Mouse (Mus musculus) hindbrain, embryonic 15.5 days (tissue): Measurements from ENCODE around the gene Hoxb7. TPM values are rescaled to one million over a fixed set of nuclear protein-coding genes. Genes with fewer than 3 reads are reported as not detected.
A peak's percentile ranks its signal among the peaks of the same experiment; 100 is the strongest.

ENCODE experiments used
- ATAC-seq: fragments of 200-750 bp; cut with Nextera tagmentation; 2 replicates; pipeline ENCODE4 v1.8.0; 2017; ENCODE audit warnings: low read depth, moderate number of reproducible peaks, moderate TSS enrichment; ENCODE audit not compliant: low FRiP score
- H3K27ac ChIP-seq: fragments of 300-500 bp; sonication (generic); replicated peaks from 2 replicates; pipeline ENCODE4 v1.5.1; 2015; ENCODE audit warnings: mild to moderate bottlenecking, inconsistent platforms
- H3K27me3 ChIP-seq: fragments of 300-500 bp; sonication (generic); 2 replicates; pipeline ENCODE4 v1.6.1; 2015; ENCODE audit warnings: control low read depth, inconsistent platforms
- H3K36me3 ChIP-seq: fragments of 300-500 bp; sonication (generic); 2 replicates; pipeline ENCODE4 v1.6.1; 2015; ENCODE audit warnings: control low read depth, inconsistent platforms
- H3K4me1 ChIP-seq: fragments of 300-500 bp; sonication (generic); replicated peaks from 2 replicates; pipeline ENCODE4 v1.6.1; 2015; ENCODE audit warnings: control low read depth, inconsistent platforms
- H3K4me2 ChIP-seq: fragments of 300-500 bp; sonication (generic); 2 replicates; pipeline ENCODE4 v1.6.1; 2015; ENCODE audit warnings: moderate library complexity, mild to moderate bottlenecking, inconsistent platforms
- H3K4me3 ChIP-seq: fragments of 300-500 bp; sonication (generic); 2 replicates; pipeline ENCODE4 v1.5.1; 2015; ENCODE audit warnings: mild to moderate bottlenecking, inconsistent platforms
- H3K9ac ChIP-seq: fragments of 300-500 bp; sonication (generic); 2 replicates; pipeline ENCODE4 v1.6.1; 2015; ENCODE audit warnings: inconsistent platforms
- H3K9me3 ChIP-seq: fragments of 300-500 bp; sonication (generic); 2 replicates; pipeline ENCODE4 v1.6.1; 2016; ENCODE audit warnings: control low read depth, inconsistent platforms
- WGBS: fragments of 180-500 bp; shearing (Covaris S2); methylation state at CpG from one replicate; pipeline ENCODE4 v1.1.7; 2015; 5-methylcytosine and 5-hydroxymethylcytosine counted together
- polyA plus RNA-seq: library from polyadenylated mRNA; unstranded; fragments of >200 nt; fragmentation: Nextera tagmentation; extraction: Ambion mirVana; gene quantifications from 2 replicates; pipeline ENCODE4 v1.2.1, GENCODE M21; 2015

Gene Hoxb7
- polyA plus RNA-seq, 1 experiment from 2014 or later, result 33.6 TPM

DNA sequence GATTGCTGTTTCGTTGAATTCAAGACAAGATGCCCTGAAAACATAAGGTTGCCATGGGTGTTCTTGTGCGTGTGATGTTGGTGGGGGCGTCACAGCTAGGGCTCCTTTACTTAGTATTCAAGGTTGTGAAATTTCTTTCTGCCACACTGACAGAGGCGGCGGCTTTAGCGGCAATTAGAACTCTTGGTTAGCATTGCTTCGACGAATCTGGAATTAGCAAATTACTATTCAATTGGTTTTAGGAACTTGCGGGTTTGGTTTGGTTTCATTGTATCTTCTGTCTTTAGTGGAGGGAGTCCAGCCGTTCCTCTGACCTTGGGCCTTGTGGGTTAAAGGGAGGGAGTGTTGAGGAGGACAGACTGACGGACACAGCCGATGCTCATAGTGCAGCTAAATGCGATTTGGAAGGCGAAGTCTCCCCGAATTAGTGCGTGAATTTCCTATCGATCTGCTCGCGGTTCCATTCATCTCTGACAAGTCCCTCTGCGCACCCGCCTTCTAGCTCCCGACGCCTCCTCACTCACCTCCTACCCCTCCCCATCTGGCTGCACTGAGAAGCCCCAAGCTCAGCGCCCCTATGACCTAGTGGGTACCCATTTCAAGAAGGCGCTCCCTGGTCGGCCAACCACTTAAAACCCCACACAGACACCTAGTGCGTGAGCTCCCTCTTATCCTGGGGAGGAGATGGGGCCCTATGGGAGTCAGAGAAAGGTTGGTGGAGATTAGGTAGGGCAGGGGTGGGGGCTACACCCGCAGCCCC lies 31.4 kb downstream of the Hoxb7 start, which contains the start of gene Hoxb4:
Hoxb4 (plus strand) TSS at position 660 of the 760 bp plus-strand sequence.
- Histone ChIP-seq H3K27me3 (peaks cover 59% of the 10 kb centered on the region), H3K9me3 (no peaks in the 10 kb centered on the region), H3K4me3 (peak within 1 kb of the TSS; percentile 47), H3K4me1 (no peaks in the 10 kb centered on the region; the same call in 1 of the 2 replicates), H3K4me2 (peak within 1 kb of the TSS; percentile 59), H3K27ac (peak within 1 kb of the TSS; percentile 96), H3K36me3 (no peaks in the 10 kb centered on the region), H3K9ac (peak within 1 kb of the TSS; percentile 65)
- WGBS, result 3% methylated on average over 28 of the region's 28 CpGs
- peak; percentile 42 for ATAC-seq

DNA sequence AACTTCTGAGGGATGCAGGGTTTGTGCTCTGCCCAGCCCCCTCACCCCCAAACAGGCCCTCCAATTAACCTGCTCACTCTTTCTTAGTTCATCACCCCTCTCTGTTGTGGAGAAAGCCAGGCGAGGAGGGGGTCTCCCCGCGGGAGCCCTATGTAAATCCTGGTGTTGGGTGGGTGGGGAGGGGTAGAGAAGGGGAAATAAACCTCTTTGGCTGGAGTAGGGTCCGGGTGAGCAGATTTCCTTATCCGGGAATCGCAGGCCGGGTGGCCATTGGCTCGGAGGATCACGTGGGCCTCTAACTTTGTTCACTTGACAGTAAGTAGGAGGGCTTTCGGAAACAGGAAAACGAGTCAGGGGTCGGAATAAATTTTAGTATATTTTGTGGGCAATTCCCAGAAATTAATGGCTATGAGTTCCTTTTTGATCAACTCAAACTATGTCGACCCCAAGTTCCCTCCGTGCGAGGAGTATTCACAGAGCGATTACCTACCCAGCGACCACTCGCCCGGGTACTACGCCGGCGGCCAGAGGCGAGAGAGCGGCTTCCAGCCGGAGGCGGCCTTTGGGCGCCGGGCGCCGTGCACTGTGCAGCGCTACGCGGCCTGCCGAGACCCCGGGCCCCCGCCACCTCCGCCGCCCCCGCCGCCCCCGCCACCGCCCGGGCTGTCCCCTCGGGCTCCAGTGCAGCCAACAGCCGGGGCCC lies 32.1 kb downstream of the Hoxb7 start:
- H3K4me3 ChIP-seq, result peak overlapping the region; percentile 47
- H3K9ac ChIP-seq, result peak overlapping the region; percentile 65
- no peaks in the 10 kb centered on the region for H3K36me3 ChIP-seq
- under 1% methylated on average over 28 of the region's 45 CpGs for WGBS
- H3K4me2 ChIP-seq, result peak overlapping the region; percentile 59
- H3K27ac ChIP-seq, result peak overlapping the region; percentile 96
- H3K9me3 ChIP-seq, result no peaks in the 10 kb centered on the region
- peak; percentile 71 for ATAC-seq
- no peaks in the 10 kb centered on the region; the same call in 1 of the 2 replicates for H3K4me1 ChIP-seq
- peaks cover 56% of the 10 kb centered on the region for H3K27me3 ChIP-seq

DNA sequence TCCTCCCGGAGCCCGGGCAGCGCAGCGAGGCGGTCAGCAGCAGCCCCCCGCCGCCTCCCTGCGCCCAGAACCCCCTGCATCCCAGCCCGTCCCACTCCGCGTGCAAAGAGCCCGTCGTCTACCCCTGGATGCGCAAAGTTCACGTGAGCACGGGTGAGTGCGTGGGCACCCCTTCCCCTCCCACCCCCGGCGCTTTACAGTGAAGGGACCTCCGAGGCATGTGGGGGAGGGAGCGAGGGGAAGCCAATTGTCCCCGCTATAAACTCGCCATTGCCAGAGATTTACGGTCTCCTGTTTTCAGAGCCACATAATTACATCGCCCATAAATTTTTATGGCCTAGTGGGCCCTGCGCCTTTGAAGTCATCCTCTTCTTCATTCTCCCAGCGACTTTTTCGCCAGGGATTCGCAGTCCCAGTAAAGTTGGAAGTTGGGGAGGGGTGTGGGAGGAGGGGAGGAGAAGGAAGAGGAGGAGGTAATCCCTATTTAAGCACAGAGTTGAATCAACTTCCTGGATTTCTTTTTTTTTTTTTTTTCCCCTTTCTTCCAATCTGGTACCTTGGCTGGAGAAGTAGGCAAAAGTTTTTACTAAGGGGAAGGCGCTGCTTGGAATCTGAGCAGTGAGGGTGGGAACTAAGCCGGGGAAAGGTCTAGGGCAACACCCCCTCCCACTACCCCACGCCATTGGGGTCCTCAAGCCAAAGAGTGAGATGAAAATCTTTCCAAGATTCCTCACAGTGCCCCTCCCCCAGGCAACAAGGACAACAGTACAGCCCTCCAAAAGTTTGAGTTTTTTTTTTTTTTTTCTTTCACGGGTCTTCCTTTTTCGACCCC lies 32.9 kb downstream of the Hoxb7 start:
- Histone ChIP-seq H3K4me1 (no peaks in the 10 kb centered on the region; the same call in 1 of the 2 replicates), H3K4me3 (peak overlapping the region; percentile 47), H3K4me2 (peak overlapping the region; percentile 59), H3K27ac (peak overlapping the region; percentile 96), H3K9me3 (no peaks in the 10 kb centered on the region), H3K36me3 (no peaks in the 10 kb centered on the region), H3K9ac (peak overlapping the region; percentile 65), H3K27me3 (peaks cover 56% of the 10 kb centered on the region)
- 0% methylated on average over 32 of the region's 34 CpGs for WGBS
- ATAC-seq, result peak; percentile 49

DNA sequence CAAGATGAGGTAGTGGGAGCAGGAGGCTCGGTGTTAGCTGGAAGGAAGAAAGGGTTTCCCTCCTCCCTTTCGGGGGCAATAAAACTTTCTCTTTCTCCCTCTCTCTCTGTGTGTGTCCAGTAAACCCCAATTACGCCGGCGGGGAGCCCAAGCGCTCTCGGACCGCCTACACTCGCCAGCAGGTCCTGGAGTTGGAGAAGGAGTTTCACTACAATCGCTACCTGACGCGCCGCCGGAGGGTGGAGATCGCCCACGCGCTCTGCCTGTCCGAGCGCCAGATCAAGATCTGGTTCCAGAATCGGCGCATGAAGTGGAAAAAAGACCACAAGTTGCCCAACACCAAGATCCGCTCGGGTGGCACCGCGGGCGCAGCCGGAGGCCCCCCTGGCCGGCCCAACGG lies 33.5 kb downstream of the Hoxb7 start:
- peak overlapping the region; percentile 59 for H3K4me2 ChIP-seq
- H3K27me3 ChIP-seq, result peaks cover 56% of the 10 kb centered on the region
- no peaks in the 10 kb centered on the region; the same call in 1 of the 2 replicates for H3K4me1 ChIP-seq
- no peak for ATAC-seq
- peak overlapping the region; percentile 65 for H3K9ac ChIP-seq
- under 1% methylated on average over 29 of the region's 29 CpGs for WGBS
- H3K4me3 ChIP-seq, result peak overlapping the region; percentile 47
- H3K9me3 ChIP-seq, result no peaks in the 10 kb centered on the region
- H3K27ac ChIP-seq, result peak overlapping the region; percentile 96
- H3K36me3 ChIP-seq, result no peaks in the 10 kb centered on the region

DNA sequence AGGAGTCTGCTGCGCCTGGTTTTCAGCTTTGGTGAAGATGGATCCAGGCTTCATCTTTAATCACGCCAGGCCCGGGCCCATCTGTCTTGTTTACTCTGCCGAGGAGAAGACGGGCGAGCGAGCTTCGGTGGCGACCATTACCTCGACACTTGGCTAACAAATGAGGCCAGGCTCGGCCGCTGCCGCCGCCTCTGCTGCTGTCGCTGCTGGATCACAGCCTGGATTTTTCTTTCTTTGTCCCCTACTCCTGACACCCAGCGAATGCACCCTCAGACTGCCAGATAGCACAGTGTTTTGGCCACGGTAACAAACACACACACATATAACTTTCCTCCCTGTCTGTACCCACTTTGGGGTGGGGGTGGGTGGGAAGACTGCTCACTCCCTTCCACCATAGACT lies 34.3 kb downstream of the Hoxb7 start:
- Histone ChIP-seq H3K9me3 (no peaks in the 10 kb centered on the region), H3K36me3 (no peaks in the 10 kb centered on the region), H3K9ac (peak overlapping the region; percentile 65), H3K4me2 (peak overlapping the region; percentile 59), H3K4me1 (no peaks in the 10 kb centered on the region; the same call in 1 of the 2 replicates), H3K27ac (peak overlapping the region; percentile 96), H3K27me3 (peaks cover 50% of the 10 kb centered on the region), H3K4me3 (peak overlapping the region; percentile 47)
- no peak for ATAC-seq
- 2% methylated on average over 17 of the region's 17 CpGs for WGBS

DNA sequence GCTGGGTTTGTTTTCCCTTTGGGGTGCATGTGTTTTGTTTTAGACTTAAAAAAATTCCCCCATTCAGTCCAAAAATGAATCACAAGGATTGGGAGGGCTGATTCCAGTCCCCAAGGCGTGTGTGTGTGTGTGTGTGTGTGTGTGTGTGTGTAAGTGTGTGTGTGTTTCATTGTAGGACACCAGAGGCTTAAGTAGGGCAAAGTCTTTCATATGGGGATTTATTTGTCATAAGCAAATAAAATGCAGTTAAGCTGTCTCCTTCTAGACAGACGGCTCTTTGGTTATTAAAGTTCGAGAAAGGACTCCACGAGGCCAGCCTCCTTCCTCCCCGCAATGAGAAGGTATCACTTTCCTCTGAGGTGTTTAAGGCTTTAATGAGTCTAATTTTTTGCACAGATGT lies 35.4 kb downstream of the Hoxb7 start:
- Histone ChIP-seq H3K4me1 (no peaks in the 10 kb centered on the region; the same call in 1 of the 2 replicates), H3K27me3 (peaks cover 46% of the 10 kb centered on the region), H3K4me3 (peak overlapping the region; percentile 43), H3K36me3 (no peaks in the 10 kb centered on the region), H3K4me2 (peak overlapping the region; percentile 59), H3K27ac (peak overlapping the region; percentile 96), H3K9ac (peak overlapping the region; percentile 65), H3K9me3 (no peaks in the 10 kb centered on the region)
- no peak for ATAC-seq
- WGBS, result 5% methylated on average over 5 of the region's 5 CpGs

DNA sequence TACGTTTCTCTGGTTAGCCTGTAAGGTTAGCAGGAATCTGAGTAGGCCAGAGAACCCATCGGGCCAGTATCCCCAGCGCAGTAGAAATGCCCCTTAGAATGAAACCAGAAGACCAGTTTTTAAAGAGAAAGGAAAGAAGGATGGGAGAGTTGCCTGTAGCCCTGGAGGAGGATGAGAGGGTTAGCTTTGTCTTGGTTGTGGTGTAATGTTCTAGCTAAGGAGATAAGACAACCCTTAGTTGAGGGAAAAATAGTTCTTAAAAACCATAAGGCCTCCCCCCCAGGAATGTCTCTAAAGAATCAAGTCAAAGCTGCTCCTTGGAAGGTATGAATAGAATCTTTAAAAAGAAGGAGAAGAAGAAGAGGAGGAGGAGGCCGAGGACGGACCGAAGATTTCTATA lies 36.3 kb downstream of the Hoxb7 start:
- Histone ChIP-seq H3K36me3 (no peaks in the 10 kb centered on the region), H3K9me3 (no peaks in the 10 kb centered on the region), H3K4me3 (peak overlapping the region; percentile 43), H3K27ac (peak overlapping the region; percentile 96), H3K27me3 (peaks cover 53% of the 10 kb centered on the region), H3K9ac (peak overlapping the region; percentile 65), H3K4me2 (peak overlapping the region; percentile 59), H3K4me1 (no peaks in the 10 kb centered on the region; the same call in 1 of the 2 replicates)
- no peak for ATAC-seq
- 5% methylated on average over 6 of the region's 6 CpGs for WGBS

DNA sequence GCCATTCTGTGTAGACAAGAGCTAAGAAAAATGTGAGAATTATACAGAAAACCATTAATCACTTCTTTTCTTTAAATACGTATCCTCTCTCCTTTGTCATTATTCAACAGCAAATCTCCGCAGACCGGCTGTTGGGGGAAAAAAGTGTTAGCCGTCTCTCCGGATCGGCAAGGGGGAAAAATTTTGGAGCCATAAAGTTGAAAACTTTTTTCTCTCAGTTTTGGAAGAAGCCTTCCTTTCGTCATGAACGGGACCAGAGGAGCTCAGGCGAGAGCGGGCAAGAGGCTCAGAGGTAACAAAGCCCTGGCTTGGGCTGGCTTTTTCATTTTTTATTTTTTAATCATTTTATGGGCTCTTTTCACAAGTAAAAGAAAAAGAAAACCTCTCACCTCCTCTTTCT lies 36.7 kb downstream of the Hoxb7 start, which contains the start of gene Hoxb3:
Hoxb3 (plus strand) TSS at position 173 of the 400 bp plus-strand sequence.
- H3K9me3 ChIP-seq, result no peaks in the 10 kb centered on the region
- no peak for ATAC-seq
- 7% methylated on average over 10 of the region's 10 CpGs for WGBS
- no peaks in the 10 kb centered on the region; the same call in 1 of the 2 replicates for H3K4me1 ChIP-seq
- H3K27ac ChIP-seq, result peak within 1 kb of the TSS; percentile 96
- no peaks in the 10 kb centered on the region for H3K36me3 ChIP-seq
- H3K27me3 ChIP-seq, result peaks cover 53% of the 10 kb centered on the region
- peak within 1 kb of the TSS; percentile 59 for H3K4me2 ChIP-seq
- peak within 1 kb of the TSS; percentile 43 for H3K4me3 ChIP-seq
- peak within 1 kb of the TSS; percentile 65 for H3K9ac ChIP-seq

DNA sequence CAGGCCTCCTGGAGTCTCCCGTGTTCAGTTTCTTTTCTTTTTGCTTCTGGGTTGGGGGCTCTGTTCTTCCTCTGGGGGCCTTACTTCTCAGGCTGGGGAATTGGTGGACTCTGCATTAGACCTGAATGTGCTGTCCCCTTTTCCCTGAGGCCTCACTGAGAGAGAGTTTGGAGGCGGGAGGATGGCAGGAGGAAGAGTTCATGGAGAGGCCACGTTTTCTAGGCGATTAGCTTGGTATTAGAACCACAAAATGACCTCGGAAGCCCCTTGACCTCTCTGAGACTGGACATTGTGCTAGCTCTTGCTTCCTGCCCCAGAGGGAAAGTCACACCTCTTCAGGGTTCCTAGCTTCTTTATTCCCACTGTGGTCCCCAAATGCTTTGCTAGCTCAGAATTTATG lies 37.7 kb downstream of the Hoxb7 start:
- no peaks in the 10 kb centered on the region for H3K4me1 ChIP-seq
- peak overlapping the region; percentile 43 for H3K4me3 ChIP-seq
- H3K27ac ChIP-seq, result peak overlapping the region; percentile 96
- H3K27me3 ChIP-seq, result peaks cover 59% of the 10 kb centered on the region
- H3K4me2 ChIP-seq, result peak overlapping the region; percentile 59
- WGBS, result 3% methylated on average over 5 of the region's 5 CpGs
- H3K9ac ChIP-seq, result peak overlapping the region; percentile 65
- ATAC-seq, result no peak
- H3K9me3 ChIP-seq, result no peaks in the 10 kb centered on the region
- no peaks in the 10 kb centered on the region for H3K36me3 ChIP-seq

DNA sequence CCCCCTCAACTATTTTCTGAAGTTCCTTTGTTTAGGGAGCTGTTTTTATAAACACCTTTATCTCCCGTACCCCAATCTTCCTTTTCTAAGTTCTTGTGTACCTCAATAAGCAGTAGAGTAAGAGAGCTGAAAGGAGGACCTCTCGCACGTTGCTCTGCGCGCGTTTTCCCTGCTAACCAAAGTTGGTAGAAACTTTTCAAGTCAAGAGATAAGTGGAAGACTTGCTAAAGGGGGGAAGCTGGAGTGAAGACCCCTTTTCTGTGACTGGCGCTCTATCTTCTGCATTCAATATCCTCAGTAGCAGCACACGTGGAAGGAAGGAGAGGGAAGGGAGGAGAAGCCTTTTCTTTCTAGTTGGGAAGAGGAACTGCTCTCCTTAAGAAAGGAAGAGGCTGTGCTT lies 38.5 kb downstream of the Hoxb7 start:
- WGBS, result 1% methylated on average over 8 of the region's 8 CpGs
- peak overlapping the region; percentile 96 for H3K27ac ChIP-seq
- H3K4me3 ChIP-seq, result peak overlapping the region; percentile 43
- peak overlapping the region; percentile 65 for H3K9ac ChIP-seq
- H3K9me3 ChIP-seq, result no peaks in the 10 kb centered on the region
- ATAC-seq, result no peak
- no peaks in the 10 kb centered on the region for H3K4me1 ChIP-seq
- peaks cover 56% of the 10 kb centered on the region for H3K27me3 ChIP-seq
- H3K4me2 ChIP-seq, result peak overlapping the region; percentile 59
- no peaks in the 10 kb centered on the region for H3K36me3 ChIP-seq

DNA sequence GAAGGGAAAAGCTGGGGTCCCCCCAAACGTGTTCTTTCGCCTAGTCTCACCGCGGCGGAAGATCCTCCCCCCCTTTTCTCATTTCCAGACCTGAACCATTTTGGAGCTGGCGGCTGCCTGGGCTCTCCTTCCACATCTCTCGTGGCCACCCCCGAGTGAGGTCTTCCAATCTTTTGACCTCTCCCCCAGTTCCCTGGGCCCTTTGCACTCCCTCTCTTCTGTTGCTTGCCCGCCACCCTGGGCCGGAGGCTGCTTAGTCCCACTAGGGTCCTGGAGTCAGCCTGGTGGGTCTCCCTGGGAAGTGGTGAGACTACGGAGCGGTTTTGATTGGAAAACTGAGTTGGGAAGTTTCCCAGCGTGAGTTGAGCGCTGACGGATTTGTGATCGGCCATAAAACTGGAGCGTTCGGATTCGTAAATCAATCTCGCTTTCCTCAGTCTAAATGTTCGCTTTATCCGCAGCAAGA lies 39.4 kb downstream of the Hoxb7 start:
- 4% methylated on average over 22 of the region's 22 CpGs for WGBS
- no peaks in the 10 kb centered on the region for H3K9me3 ChIP-seq
- H3K27ac ChIP-seq, result peak overlapping the region; percentile 96
- H3K4me1 ChIP-seq, result no peaks in the 10 kb centered on the region
- peak overlapping the region; percentile 65 for H3K9ac ChIP-seq
- peak overlapping the region; percentile 59 for H3K4me2 ChIP-seq
- ATAC-seq, result no peak
- H3K4me3 ChIP-seq, result peak overlapping the region; percentile 43
- peaks cover 61% of the 10 kb centered on the region for H3K27me3 ChIP-seq
- no peaks in the 10 kb centered on the region for H3K36me3 ChIP-seq
